Mouse (Mus musculus): ENCODE data around the gene Hist1h4f. TPM values are rescaled to one million over a fixed set of nuclear protein-coding genes. Genes with fewer than 3 reads are reported as not detected.

Gene Hist1h4f
- total RNA-seq, 2 experiments from 2014 or later, result 2,494 to 2,726 TPM

Other genes starting within 250 kb of the Hist1h4f start
- gene Zfp322a, start 182.4 kb downstream of the Hist1h4f start, total RNA-seq (2023), result 10 to 100 TPM in 1 of 2 experiments, 1 to 10 TPM in 1; 7.0 to 10.2 TPM
- 10 to 100 TPM in 1 of 2 experiments, 1 to 10 TPM in 1; 8.6 to 10.3 TPM for gene Abt1, start 127.8 kb downstream of the Hist1h4f start, total RNA-seq (2023)
- under 1 TPM; 0.31 to 0.57 TPM for gene Btn1a1, start 85.7 kb downstream of the Hist1h4f start, total RNA-seq (2023)
- gene Btn2a2, start 62.8 kb downstream of the Hist1h4f start, total RNA-seq (2023), result not detected
- 1,000 to 10,000 TPM; 1,800 to 2,079 TPM for gene Hist1h4h, start 20.6 kb downstream of the Hist1h4f start, total RNA-seq (2023)
- 1,000 to 10,000 TPM; 1,103 to 1,322 TPM for gene Hist1h2af, start 17.7 kb downstream of the Hist1h4f start, total RNA-seq (2023)
- 100 to 1,000 TPM; 343 to 409 TPM for gene Hist1h3g, start 16.2 kb downstream of the Hist1h4f start, total RNA-seq (2023)
- 100 to 1,000 TPM; 156 to 165 TPM for gene Hist1h2bh, start 8.3 kb downstream of the Hist1h4f start, total RNA-seq (2023)
- 100 to 1,000 TPM; 484 to 531 TPM for gene Hist1h3f, start 7.6 kb downstream of the Hist1h4f start, total RNA-seq (2023)
- 100 to 1,000 TPM; 117 to 132 TPM for gene Hist1h1d, start 1.6 kb upstream of the Hist1h4f start, total RNA-seq (2023)
- 100 to 1,000 TPM; 919 to 946 TPM for gene Hist1h3e, start 10.7 kb upstream of the Hist1h4f start, total RNA-seq (2023)
- 100 to 1,000 TPM; 213 to 226 TPM for gene Hist1h2ae, start 19.6 kb upstream of the Hist1h4f start, total RNA-seq (2023)
- 1,000 to 10,000 TPM; 1,609 to 1,779 TPM for gene Hist1h2bg, start 19.7 kb upstream of the Hist1h4f start, total RNA-seq (2023)
- 1,000 to 10,000 TPM; 1,205 to 1,340 TPM for gene Hist1h2bf, start 22.5 kb upstream of the Hist1h4f start, total RNA-seq (2023)
- 100 to 1,000 TPM; 234 to 256 TPM for gene Hist1h2ad, start 22.7 kb upstream of the Hist1h4f start, total RNA-seq (2023)
- 100 to 1,000 TPM; 207 to 247 TPM for gene Hist1h3d, start 24.1 kb upstream of the Hist1h4f start, total RNA-seq (2023)
- gene Hist1h4d, start 29.9 kb upstream of the Hist1h4f start, total RNA-seq (2023), result 100 to 1,000 TPM; 821 to 965 TPM
- 100 to 1,000 TPM; 117 to 129 TPM for gene Hist1h2be, start 69.5 kb upstream of the Hist1h4f start, total RNA-seq (2023)
- gene Hist1h1e, start 70.9 kb upstream of the Hist1h4f start, total RNA-seq (2023), result 100 to 1,000 TPM; 854 to 881 TPM
- 10 to 100 TPM; 59.5 to 67.1 TPM for gene Hist1h2ac, start 132.3 kb upstream of the Hist1h4f start, total RNA-seq (2023)
- 100 to 1,000 TPM; 108 to 117 TPM for gene Hist1h2bc, start 132.6 kb upstream of the Hist1h4f start, total RNA-seq (2023)
- 1 to 10 TPM; 2.5 to 2.9 TPM for gene Hist1h1t, start 144.2 kb upstream of the Hist1h4f start, total RNA-seq (2023)
- 100 to 1,000 TPM; 435 to 497 TPM for gene Hist1h4c, start 146.8 kb upstream of the Hist1h4f start, total RNA-seq (2023)
- gene Hfe, start 159.2 kb upstream of the Hist1h4f start, total RNA-seq (2023), result 1 to 10 TPM; 7.5 to 7.9 TPM
- gene Hist1h1c, start 187.2 kb upstream of the Hist1h4f start, total RNA-seq (2023), result 1,000 to 10,000 TPM; 1,583 to 1,684 TPM
- gene Hist1h3c, start 194.0 kb upstream of the Hist1h4f start, total RNA-seq (2023), result 100 to 1,000 TPM; 649 to 655 TPM
- 1,000 to 10,000 TPM in 1 of 2 experiments, 100 to 1,000 TPM in 1; 938 to 1,011 TPM for gene Hist1h2bb, start 195.1 kb upstream of the Hist1h4f start, total RNA-seq (2023)
- 1,000 to 10,000 TPM; 1,348 to 1,643 TPM for gene Hist1h2ab, start 199.5 kb upstream of the Hist1h4f start, total RNA-seq (2023)
- gene Hist1h3b, start 200.6 kb upstream of the Hist1h4f start, total RNA-seq (2023), result 1,000 to 10,000 TPM; 1,578 to 1,719 TPM
- gene Hist1h4b, start 205.4 kb upstream of the Hist1h4f start, total RNA-seq (2023), result 100 to 1,000 TPM; 697 to 823 TPM
- 100 to 1,000 TPM; 542 to 645 TPM for gene Hist1h4a, start 209.6 kb upstream of the Hist1h4f start, total RNA-seq (2023)
- 100 to 1,000 TPM; 941 to 991 TPM for gene Hist1h3a, start 210.7 kb upstream of the Hist1h4f start, total RNA-seq (2023)
- 100 to 1,000 TPM; 476 to 542 TPM for gene Hist1h1a, start 212.0 kb upstream of the Hist1h4f start, total RNA-seq (2023)
- gene Trim38, start 218.3 kb upstream of the Hist1h4f start, total RNA-seq (2023), result not detected

Data from neutrophil, adult 83 days (primary cell).